Mouse (Mus musculus) spleen, postnatal 4 days (tissue): ENCODE results near the gene Asb2.
A peak's percentile ranks its signal among the peaks of the same experiment; 100 is the strongest.

ENCODE experiments used
- DNase-seq, 2 experiments: peaks; one replicate each; pipeline ENCODE4 v3.0.0; 2022; ENCODE audit warnings: low spot score in 2 of 2

Asb2 gene

DNA sequence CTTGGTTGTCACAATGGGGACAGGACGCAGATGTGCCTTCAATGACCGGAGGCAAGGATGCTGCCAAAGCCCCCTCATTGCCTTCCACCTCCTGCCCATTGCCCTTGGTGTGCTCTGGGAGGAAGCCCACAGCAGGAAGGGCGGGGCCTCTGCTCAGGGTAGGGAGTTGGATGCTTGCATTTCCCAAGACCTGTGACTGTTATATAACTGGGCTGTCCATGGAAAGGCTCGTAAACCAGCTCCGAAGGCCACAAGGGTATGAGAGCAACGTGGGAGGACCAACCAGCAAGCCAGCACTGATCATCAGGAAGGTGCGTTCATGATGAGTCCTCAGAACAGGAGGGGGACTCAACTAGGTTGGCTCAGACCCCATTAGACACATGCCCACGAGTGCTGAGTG is 5.0 kb upstream of the Asb2 start:
- DNase-seq, result no peak

DNA sequence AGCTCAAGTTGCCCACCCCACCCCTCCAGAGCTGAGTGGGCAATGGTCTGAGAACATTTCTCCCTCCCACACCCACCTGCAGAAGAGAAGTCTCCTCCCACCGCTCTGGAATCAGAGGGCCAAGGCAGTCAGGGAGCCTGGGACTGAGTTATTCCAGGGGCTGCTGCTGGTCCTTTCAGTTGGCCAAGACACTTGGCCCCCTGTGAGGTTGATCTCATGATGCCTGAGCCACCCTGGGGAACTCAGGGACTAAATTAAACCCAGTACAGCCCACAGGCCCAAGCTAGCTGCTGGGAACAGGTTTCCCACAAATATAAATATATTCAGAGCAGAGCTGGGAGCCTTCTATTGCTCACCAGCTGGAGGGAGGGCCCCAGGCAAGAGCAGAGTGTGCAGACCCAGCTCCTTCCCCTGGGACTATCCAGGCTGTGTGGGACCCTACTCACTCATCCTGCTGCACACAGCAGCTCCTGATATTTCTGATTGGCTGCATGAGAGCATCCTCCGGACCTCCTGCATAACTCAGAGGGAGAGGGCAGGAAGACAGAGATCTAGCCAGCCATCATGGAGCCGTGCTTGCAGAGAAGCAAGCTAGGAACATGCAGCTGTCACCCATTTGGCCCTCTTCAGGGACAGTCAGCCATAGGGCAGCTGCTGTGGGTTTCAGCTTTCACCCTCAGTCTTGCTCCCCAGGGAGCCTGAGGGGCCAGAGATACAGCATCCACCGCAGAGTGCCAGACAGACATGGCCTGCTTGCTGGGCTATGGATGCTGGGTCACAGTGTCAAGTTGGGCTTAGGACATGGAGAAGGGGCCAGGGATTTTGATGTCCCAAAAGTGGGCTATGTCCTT is 3.4 kb upstream of the Asb2 start:
- DNase-seq, result peak in 1 of 2 experiments; percentile 39

GRCm38 (mm10) chr12:103358216-103358615 is 2.4 kb upstream of the Asb2 start:
- no peak for DNase-seq

DNA sequence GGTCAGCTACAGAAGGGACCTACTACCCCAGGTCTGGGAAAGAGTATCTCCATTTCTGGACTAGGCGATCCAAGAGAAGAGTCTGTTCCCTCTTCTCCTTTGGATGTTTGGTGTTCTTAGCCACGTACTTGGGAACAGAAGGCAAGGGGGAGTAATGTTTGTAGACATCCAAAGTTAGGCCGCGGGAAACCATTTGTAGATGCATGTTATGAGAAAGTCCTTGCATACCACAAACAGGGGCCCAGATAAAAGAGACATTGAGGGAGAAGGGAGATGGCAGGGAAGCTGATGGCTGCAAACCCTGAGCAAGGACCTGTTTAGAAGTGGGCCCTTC is 581 bp upstream of the Asb2 start:
- no peak for DNase-seq

DNA sequence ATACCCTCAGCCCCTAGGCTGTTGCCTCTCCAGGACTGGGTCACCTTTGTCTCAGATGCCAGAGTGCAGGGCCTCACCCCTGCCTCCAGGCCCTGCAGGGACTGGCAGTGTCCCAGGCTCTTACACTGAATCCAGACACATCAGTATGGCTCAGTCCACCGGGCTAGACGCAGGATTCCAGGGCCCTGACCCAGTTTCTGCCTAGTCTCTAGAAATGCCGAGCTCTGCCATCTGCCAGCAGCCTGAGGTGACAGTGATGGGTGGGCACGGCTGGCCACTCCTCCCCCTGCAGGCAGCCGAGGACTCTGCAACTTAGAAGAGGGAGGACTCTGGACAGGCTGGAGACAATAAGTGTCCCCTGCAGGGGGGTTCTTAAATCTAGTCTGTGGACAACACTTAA is 2.3 kb downstream of the Asb2 start:
- no peak for DNase-seq

DNA sequence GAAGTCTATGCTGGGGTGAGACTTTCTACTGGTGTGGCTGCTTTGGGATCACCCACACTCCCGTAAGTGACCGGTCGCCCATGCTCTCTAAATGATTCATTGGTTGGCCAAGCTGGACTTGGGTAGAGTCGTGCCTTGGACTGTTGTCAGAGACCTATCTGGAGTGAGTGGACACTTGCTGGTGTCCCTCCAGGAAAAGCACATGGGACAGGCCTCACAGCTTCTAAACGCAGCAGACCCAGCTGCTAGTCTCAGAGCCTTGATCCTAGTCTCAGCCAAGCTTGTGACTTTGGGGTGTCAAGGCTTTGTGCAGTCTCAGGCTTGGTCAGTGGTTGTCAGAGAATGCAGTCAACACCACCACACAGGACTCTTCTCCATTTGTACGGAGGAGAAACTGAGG is 3.1 kb downstream of the Asb2 start:
- no peak for DNase-seq

DNA sequence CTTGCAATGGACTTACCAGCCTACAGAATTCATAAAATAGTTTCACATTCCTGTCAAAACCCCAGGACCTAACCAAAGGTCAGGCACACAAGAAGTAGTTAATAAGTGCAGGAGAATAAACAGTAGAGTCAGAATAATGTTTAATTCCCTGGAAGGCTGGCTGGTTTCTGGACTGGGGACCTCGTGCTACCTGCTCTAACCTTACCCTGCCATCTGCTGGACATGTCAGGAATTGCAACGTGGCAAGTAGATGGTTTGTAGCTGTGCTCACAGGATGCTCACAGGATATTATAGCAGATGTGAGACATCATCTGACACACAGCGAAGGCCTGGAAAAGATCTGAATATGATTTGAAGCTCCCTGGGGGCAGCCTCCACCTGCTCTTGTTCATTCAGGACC is 7.3 kb downstream of the Asb2 start:
- peak; percentile 75 to 92 for DNase-seq

GRCm38 (mm10) chr12:103347406-103347805 is 8.4 kb downstream of the Asb2 start:
- DNase-seq, result no peak

DNA sequence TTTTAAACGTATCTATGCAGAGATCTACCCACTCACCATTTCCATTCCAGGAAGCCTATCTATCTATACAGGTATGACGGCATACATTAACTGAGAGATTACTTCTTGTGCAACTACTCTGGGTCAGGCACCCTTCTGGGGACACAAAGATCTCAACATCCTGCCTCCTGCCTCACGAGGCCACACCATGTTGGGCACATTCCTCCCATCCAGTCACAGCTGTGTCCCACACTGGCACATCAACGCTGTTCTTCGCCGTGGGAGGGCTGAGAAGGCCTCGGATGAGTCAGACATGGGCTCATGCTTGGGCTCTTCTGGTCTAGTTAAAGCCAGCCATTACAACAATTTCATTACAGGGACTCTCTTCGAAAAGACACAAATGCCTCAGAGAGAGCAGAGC is 8.9 kb downstream of the Asb2 start:
- no peak for DNase-seq

GRCm38 (mm10) chr12:103344934-103345333 is 10.9 kb downstream of the Asb2 start:
- DNase-seq, result no peak

GRCm38 (mm10) chr12:103343456-103343855 is 12.3 kb downstream of the Asb2 start:
- DNase-seq, result peak; percentile 70 to 80

- peak; percentile 60 to 79 for DNase-seq
Observed at GRCm38 (mm10) chr12:103341212-103341611, 14.6 kb downstream of the Asb2 start.

- DNase-seq, result no peak
Observed at GRCm38 (mm10) chr12:103338162-103338798, 17.5 kb downstream of the Asb2 start.

DNA sequence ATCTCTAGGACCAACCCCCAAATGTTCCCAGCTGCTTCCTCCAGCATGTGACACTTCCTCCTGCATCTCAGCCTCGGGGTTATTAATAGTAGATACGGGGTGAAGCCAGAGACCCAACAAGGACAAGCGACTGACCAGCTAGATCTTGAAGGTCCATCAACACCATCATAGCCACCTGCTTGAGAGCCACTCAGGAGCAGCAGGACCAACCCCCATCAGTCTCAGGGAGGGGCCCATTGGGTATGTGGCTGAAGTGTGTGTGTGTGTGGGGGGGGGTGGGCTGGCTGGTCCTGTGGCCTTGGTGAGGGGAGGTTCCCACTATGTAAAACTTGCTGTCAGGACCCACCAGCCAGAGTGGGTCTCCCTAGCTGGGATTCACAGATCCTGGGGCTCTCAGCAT is 19.0 kb downstream of the Asb2 start:
- no peak for DNase-seq

- DNase-seq, result no peak
Observed at GRCm38 (mm10) chr12:103333426-103333825, 22.4 kb downstream of the Asb2 start.

- no peak for DNase-seq
Observed at GRCm38 (mm10) chr12:103332879-103333278, 22.9 kb downstream of the Asb2 start.

DNA sequence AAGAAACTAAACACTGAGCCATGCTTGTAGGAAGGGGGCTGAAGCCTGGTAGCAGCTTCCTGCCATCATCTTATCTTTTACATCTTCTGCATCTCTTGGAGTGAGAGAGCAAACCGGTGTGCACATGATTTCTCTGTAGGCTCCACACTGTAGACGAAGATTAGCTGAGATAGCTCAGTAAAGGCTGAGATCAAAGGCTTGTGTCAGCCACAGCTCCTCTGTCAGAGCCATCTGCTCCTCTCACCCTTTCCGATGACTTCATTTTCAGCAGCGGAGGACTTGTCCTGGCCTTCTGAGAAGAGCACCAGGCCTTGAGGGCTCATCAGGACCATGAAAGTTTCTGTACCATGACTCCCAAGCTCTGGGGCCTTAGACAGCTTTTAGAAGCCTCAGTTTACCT is 24.3 kb downstream of the Asb2 start:
- no peak for DNase-seq

DNA sequence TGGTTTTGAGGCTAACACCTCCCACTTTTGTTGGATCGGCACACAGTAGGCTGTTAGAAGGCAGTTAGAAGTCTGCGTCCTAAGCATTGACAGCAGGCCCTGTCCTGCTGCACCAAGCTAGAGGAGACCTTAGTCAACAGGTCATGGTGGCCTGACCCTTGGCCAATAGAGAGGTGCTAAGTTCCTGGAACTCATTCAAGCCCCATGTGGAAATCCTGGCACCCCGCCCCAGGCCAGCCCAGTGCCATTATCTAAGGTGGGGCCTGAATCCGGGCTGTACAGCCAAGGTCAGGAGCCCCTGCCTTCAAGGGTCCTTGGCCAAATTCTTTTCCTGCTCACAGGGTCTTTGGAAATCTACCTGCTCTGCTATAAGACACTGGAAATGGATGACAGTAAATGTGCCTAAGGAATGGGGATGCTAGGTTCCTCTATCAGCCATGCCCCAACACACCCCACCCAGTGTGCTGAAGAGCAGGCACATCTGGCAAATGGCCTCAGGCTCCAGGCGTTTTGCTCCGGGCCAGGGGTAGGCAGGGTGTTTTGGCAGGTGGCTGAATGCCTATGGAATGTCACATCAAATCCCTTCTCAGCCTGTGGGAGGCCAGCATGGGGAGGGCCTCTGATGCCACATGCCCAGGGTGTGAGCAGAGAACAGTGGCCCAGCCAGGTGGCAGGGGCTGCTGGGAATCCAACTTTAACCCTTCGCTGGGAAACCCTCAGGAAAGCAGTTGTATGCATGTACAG is 27.2 kb downstream of the Asb2 start:
- no peak for DNase-seq

DNA sequence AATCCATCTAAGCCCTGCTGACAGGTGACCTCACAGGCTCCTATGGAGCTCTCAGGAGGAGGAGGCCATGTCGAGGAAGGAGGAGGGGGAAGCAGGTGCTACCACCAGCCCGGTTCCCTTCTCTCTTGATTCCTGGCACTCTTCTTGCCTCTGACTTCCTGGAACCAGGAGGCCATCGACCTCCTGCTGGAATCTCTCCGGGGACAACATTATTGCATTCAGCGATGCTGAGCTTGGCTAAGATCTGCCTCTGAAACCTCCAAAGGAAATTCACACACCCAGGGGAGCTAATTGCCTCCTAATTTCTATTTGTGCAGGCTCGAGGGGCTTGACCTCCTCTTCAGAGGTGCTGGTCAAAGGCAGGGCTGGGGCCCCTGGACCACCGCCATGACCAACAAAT is 28.7 kb downstream of the Asb2 start:
- DNase-seq, result no peak

- no peak for DNase-seq
Observed at GRCm38 (mm10) chr12:103326569-103326968, 29.2 kb downstream of the Asb2 start.

- DNase-seq, result peak; percentile 88 to 95
Observed at GRCm38 (mm10) chr12:103325156-103325857, 30.5 kb downstream of the Asb2 start.

GRCm38 (mm10) chr12:103322801-103323200 is 33.0 kb downstream of the Asb2 start:
- DNase-seq, result no peak
